Mouse (Mus musculus): ENCODE measurements around the gene 2310022B05Rik.

2310022B05Rik gene

GRCm38 (mm10) chr8:124663112-124663873 lies at the start of gene 2310022B05Rik:
2310022B05Rik (minus strand) TSS chr8:124663369.
- DNase-seq (ENCODE audit: low read depth), result peak; percentile 97

DNA sequence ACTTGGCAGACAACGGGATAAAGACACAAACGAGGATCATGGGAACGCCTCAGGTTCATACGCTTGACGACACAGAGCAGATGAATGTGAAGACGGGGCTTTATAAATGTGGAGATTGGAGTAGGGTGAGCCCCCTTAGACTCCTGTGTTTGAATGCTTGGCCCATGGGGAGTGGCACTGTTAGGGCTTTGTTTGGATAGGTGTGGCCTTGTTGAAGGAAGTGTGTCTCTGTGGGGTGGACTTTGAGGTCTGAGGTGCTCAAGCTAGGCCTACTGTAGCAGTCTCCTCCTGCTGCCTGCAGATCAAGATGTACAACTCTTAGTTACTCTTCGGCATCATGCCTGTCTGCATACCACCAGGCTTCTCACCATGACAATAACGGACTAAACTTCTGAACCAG lies 42.7 kb upstream of the 2310022B05Rik start:
- no peak for DNase-seq (ENCODE audit: low read depth)

DNA sequence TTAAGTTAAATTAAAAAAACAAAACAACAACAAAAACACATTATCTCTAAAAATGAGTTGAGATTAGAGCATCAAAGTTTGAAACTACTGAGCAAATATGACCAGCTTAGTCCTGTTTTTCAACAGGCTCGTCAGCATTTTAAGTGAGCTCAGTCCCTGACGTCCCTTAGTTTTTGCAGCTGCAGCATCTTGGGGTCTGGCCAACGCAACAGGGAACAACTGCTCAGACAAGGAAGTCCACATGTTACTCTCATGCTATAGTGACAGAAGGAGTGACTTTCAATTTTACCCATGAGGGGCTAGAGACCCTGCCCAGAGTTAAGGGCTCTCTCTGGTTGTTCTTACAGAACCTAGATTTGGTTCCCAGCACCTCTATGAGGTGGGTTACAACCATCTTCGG lies 41.2 kb upstream of the 2310022B05Rik start:
- DNase-seq (ENCODE audit: low read depth), result no peak

- no peak for DNase-seq (ENCODE audit: low read depth)
These were observed 40.4 kb upstream of the 2310022B05Rik start for GRCm38 (mm10) chr8:124703526-124703925.

DNA sequence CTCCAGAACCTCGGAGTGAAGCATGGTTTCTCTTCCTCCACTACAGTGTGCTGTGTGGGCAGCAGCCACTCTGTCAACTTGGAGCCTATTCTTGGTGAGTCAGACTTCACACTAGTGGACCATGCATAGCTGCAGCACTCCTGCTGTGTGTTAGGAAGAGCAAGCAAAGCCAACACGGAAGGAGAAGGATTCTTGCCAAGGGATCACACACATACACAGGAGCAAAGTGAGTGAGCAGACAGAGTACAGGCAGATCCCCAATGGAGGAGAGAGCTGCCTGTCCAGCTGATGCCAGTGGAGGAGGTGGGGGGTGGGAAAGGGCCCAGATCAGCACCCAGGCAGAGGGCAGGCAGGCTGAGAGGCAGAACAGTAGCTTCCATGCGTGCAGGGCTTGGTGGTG lies 39.0 kb upstream of the 2310022B05Rik start:
- peak; percentile 61 for DNase-seq (ENCODE audit: low read depth)

- no peak for DNase-seq (ENCODE audit: low read depth)
These were observed 37.9 kb upstream of the 2310022B05Rik start for GRCm38 (mm10) chr8:124701023-124701422.

GRCm38 (mm10) chr8:124700271-124700670 lies 37.1 kb upstream of the 2310022B05Rik start:
- no peak for DNase-seq (ENCODE audit: low read depth)

- DNase-seq (ENCODE audit: low read depth), result no peak
These were observed 32.4 kb upstream of the 2310022B05Rik start for GRCm38 (mm10) chr8:124695424-124696100.

DNA sequence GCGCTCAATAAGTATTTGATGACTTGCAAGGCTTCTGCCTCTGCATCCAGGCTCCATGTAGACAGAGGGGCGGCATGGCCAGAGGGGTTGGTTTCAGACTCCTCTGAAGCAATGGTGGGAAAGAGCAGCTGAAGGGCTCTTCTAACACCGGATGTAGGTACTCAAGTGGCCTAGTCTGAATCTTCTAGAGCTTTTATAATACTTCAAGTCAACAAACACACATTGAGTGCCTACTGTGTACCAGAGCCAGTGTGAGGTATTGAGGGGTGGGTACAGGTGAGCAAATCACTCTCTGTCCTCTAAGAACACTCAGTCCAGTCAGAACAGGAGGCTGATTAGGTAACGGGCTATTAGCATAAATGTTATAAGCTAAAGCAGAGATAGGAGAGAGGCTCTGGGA lies 28.5 kb upstream of the 2310022B05Rik start:
- no peak for DNase-seq (ENCODE audit: low read depth)

GRCm38 (mm10) chr8:124688899-124689298 lies 25.7 kb upstream of the 2310022B05Rik start:
- no peak for DNase-seq (ENCODE audit: low read depth)

- DNase-seq (ENCODE audit: low read depth), result no peak
These were observed 19.0 kb upstream of the 2310022B05Rik start for GRCm38 (mm10) chr8:124682218-124682617.

DNA sequence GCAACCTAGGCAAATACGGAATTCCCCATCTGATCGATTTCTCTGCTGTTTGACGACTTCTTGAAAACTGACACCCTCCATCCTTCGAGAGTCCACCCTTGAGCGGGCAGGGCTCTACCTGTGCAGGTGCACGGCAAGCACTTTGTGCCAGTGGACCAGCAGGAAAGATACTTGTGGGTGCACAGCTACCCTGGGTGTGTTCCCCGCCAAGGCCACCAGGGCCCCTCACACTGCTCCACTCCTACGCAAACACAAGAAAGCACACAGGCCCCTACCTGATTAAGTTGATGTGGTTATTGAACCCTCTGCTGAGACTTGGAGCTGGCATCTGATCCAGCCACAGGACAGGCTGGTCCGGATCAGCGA lies 18.6 kb upstream of the 2310022B05Rik start:
- DNase-seq (ENCODE audit: low read depth), result no peak

- peak; percentile 83 for DNase-seq (ENCODE audit: low read depth)
These were observed 18.1 kb upstream of the 2310022B05Rik start for GRCm38 (mm10) chr8:124681077-124681791.

- no peak for DNase-seq (ENCODE audit: low read depth)
These were observed 15.1 kb upstream of the 2310022B05Rik start for GRCm38 (mm10) chr8:124678246-124678645.

- DNase-seq (ENCODE audit: low read depth), result peak; percentile 97
These were observed 14.3 kb upstream of the 2310022B05Rik start for GRCm38 (mm10) chr8:124677486-124677885.

- DNase-seq (ENCODE audit: low read depth), result no peak
These were observed 13.9 kb upstream of the 2310022B05Rik start for GRCm38 (mm10) chr8:124677078-124677477.

- no peak for DNase-seq (ENCODE audit: low read depth)
These were observed 13.5 kb upstream of the 2310022B05Rik start for GRCm38 (mm10) chr8:124676661-124677060.

- DNase-seq (ENCODE audit: low read depth), result peak; percentile 62
These were observed 9.2 kb upstream of the 2310022B05Rik start for GRCm38 (mm10) chr8:124672345-124672744.

DNA sequence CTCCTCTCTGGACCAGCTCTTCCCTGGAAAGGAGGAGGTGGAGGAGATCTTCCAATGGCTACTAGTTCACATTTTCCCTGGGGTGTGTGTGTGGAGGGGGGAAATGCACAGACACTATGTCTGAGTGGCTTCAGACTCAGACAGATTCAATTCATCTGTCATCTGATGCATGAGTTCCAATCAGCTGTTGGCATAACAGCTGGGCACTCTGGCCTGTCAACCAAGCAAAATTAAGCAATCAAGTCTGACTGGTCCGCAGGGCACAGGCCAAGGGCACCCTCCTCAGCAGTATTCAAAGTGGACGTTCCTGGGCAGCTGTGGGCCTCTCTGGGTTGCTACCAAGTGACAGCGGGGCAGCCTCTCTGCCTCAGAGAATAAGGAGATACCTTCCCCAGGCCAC lies 5.6 kb upstream of the 2310022B05Rik start:
- no peak for DNase-seq (ENCODE audit: low read depth)

GRCm38 (mm10) chr8:124664414-124664813 lies 1.2 kb upstream of the 2310022B05Rik start:
- DNase-seq (ENCODE audit: low read depth), result no peak

DNA sequence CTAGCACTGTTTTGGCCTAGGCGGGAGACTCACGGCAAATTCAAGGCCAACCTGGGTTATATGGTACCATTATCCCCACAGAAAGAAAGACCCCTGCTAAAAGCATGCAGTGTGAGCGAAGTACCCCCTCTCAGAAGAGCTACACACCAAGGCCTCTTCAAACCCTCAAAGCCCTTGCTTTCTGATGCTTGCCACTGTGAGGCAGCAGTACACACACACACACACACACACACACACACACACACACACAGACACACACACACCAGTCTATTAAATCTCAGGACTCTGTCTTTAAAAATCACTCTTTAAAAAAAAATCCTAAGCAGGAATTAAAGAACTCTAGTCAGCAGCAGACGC lies 683 bp upstream of the 2310022B05Rik start:
- DNase-seq (ENCODE audit: low read depth), result peak; percentile 45

DNA sequence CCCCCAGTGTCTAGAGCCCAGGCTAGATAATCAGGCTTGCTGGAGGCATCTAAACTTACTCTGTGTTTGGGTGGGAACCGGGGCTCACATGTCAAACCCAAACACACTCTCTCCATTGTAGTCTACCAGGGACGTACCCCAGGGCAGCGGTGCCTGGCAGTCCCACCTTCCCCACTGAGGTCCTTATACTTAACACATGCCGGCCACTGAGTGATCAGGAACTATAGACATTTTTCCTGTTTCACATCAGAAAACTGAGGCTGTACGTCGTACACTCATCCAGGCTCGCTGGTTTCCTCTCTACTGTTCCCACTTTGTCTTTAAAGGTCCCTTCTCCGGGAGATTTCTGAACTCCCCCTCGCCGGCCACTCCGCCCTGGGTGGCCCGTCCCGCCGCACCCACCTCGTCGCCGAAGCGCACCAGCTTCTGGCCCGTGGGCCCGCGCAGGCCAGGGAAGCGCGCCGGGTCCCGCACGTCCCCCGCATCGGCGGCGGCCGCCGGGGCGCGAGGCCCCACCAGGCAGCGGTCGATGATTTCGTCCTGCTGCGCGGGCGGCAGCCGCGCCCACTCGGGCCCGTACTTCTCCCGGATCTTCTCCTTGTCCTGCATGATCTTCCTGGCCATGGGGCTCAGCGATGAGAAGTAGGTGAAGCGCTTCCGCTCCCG lies 590 bp downstream of the 2310022B05Rik start:
- DNase-seq (ENCODE audit: low read depth), result peak; percentile 37
